Mouse (Mus musculus) megakaryocyte, embryonic 14.5 days (primary cell): ENCODE results near the gene Keap1. TPM values are rescaled to one million over a fixed set of nuclear protein-coding genes. Genes with fewer than 3 reads are reported as not detected.
"Not testable (repeated sequence)": the region's sequence is repeated elsewhere in the genome, so short reads cannot be mapped to it uniquely, and the experiment has no call there.

Experiments used
- H3K27me3 ChIP-seq: replicated peaks from 2 replicates; pipeline ENCODE3; 2012; ENCODE audit warnings: inconsistent platforms
- H3K36me3 ChIP-seq: replicated peaks from 2 replicates; pipeline ENCODE3; 2012; ENCODE audit warnings: low read length, inconsistent platforms, mixed read lengths
- H3K4me1 ChIP-seq: 2 replicates; pipeline ENCODE4 v1.6.1; 2012; ENCODE audit warnings: inconsistent platforms
- H3K4me3 ChIP-seq: replicated peaks from 2 replicates; pipeline ENCODE3; 2012; ENCODE audit warnings: moderate library complexity, mild to moderate bottlenecking, inconsistent platforms
- H3K9me3 ChIP-seq: 2 replicates; pipeline ENCODE4 v1.6.1; 2012; ENCODE audit warnings: inconsistent platforms
- FLI1 ChIP-seq: IDR thresholded peaks from 2 replicates; pipeline ENCODE4 v1.6.1; 2012; ENCODE audit warnings: low read length, inconsistent platforms, mixed read lengths
- GATA1 ChIP-seq: IDR thresholded peaks from 3 replicates; pipeline ENCODE4 v1.6.1; 2012; ENCODE audit warnings: mixed read lengths, low read length, inconsistent platforms, borderline replicate concordance
- polyA plus RNA-seq: library from polyadenylated mRNA; stranded (reverse); fragments of >175 nt; gene quantifications from 2 replicates; pipeline ENCODE4 v1.2.3, GENCODE M21; 2012; ENCODE audit warnings: low replicate concordance; ENCODE audit not compliant: insufficient read depth

Keap1 gene
- polyA plus RNA-seq, 1 experiment: 47.4 TPM

DNA sequence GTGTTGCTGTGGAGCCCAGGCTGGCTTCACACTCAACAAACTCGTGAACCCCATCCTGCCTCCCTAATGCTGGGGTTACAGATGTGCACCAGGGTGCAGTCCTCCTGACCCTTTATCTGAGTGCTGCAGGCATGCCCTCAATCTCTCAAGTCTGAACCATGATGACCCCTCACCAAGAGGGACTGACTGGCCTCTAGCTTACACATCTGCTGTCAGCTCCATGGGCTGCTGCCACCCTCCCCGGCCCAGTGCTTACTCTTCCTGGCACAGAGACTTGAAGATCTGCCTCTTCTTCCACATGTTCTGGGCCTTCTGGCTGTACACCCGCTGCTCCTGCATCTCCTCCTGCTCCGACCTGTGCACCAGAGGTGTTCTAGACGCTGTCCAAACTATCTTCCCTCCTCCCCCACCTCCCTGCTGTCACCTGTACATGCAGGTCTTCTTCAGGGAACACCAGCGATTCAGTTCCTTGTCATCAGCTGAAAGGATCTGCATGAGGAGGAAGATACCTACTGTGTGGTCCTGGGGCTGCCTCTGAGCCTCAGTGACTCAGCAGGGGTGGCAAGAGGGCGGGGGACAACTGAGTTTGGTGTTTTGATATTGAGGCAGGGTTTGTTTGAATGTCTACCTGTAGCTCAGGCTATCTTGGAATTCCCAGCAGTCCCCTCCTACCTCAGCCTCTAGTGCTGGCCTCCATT lies 36.0 kb upstream of the Keap1 start:
- Histone ChIP-seq H3K4me3 (peak overlapping the region; percentile 59), H3K36me3 (peaks cover 100% of the 10 kb centered on the region), H3K27me3 (no peaks in the 10 kb centered on the region), H3K4me1 (peaks cover 96% of the 10 kb centered on the region), H3K9me3 (no peaks in the 10 kb centered on the region)
- TF ChIP-seq GATA1: no peak
- TF ChIP-seq FLI1: no peak

DNA sequence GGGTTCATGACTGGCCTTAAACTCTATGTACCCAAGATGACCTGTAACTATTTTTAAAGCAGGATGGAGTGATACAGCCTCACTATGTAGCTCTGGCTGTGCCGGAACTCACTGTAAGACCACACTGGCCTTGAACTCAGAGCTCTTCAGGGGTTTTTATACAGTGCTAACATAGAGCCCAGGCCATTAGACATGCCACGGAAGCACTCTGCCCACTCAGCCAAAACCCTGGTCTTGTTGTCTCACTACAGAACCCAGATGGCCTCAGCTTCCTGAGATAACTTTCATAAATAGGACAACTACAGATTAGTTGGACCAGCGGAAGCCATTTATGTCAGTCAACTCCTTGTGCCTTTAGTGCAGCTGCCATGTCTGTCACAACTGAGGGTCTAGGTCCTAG lies 35.2 kb upstream of the Keap1 start:
- H3K9me3 ChIP-seq: no peaks in the 10 kb centered on the region
- H3K36me3 ChIP-seq: peaks cover 98% of the 10 kb centered on the region
- H3K27me3 ChIP-seq: no peaks in the 10 kb centered on the region
- TF ChIP-seq GATA1 (no peak), FLI1 (no peak)
- H3K4me3 ChIP-seq: peak overlapping the region; percentile 64
- peaks cover 93% of the 10 kb centered on the region for H3K4me1 ChIP-seq

DNA sequence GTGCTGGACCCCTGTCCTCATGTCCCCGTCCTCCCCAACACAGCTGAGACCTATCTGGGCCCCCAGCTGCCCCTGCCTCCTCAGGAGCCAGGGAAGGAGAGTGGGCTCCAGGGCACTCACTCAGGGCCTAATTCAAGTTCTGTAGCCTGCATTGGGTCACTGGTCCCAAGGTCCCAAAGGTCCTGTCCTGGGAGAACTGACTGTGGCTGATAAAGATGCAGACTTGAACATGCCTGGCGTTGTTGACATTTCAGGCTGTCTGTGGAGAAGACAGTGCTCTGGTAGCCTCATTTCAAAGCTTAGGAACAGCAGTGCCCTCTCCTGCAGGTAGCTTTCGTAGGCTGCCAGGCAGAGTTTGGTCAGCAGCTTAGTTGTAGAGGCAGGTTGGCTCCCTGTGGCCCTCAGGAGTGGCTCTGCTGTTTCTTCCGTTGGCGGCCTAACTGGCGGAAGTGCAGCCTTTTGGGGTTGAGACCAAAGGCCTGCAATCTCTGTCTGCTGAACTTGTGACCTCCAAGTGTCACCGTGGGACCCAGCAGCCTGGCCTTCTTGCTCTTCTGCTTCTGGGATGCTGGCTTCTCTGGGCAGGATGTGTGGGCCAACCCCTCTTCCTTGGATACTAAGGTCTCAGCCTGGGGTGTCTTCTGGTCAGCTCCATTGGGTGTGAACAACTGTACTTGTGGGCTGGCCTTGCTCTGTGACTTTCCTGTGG lies 34.5 kb upstream of the Keap1 start:
- no peaks in the 10 kb centered on the region for H3K9me3 ChIP-seq
- H3K36me3 ChIP-seq: peaks cover 98% of the 10 kb centered on the region
- H3K4me3 ChIP-seq: peak overlapping the region; percentile 15
- TF ChIP-seq FLI1 (no peak), GATA1 (no peak)
- H3K4me1 ChIP-seq: peaks cover 91% of the 10 kb centered on the region
- H3K27me3 ChIP-seq: no peaks in the 10 kb centered on the region

- peaks cover 92% of the 10 kb centered on the region for H3K4me1 ChIP-seq
- H3K9me3 ChIP-seq: no peaks in the 10 kb centered on the region
- H3K4me3 ChIP-seq: no peak overlapping the region
- TF ChIP-seq GATA1 (no peak), FLI1 (no peak)
- H3K27me3 ChIP-seq: no peaks in the 10 kb centered on the region
- peaks cover 99% of the 10 kb centered on the region for H3K36me3 ChIP-seq
Measured at GRCm38 (mm10) chr9:21273094-21273493, 33.9 kb upstream of the Keap1 start.

GRCm38 (mm10) chr9:21272391-21272790 lies 33.2 kb upstream of the Keap1 start:
- H3K9me3 ChIP-seq: no peaks in the 10 kb centered on the region
- TF ChIP-seq FLI1 (no peak), GATA1 (no peak)
- H3K4me1 ChIP-seq: peaks cover 90% of the 10 kb centered on the region
- H3K36me3 ChIP-seq: peaks cover 98% of the 10 kb centered on the region
- no peaks in the 10 kb centered on the region for H3K27me3 ChIP-seq
- H3K4me3 ChIP-seq: no peak overlapping the region

DNA sequence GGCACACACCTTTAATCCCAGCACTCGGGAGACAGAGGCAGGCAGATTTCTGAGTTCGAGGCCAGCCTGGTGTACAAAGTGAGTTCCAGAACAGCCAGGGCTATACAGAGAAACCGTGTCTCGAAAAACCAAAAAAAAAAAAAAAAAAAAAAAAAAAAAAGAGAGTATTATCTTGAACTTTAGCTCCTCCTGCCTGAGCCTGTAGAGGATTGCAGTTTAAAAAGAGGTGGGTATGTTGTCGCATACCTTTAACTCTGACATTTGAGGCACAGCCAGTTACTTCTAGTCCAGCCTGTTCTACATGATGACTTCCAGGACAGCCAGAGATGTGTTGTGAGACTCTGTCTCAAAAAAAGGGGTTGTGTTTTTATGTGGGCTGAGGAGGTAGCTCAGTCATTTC lies 30.4 kb upstream of the Keap1 start:
- not testable (repeated sequence) for H3K9me3 ChIP-seq, H3K27me3 ChIP-seq, H3K4me3 ChIP-seq
- H3K36me3 ChIP-seq: peaks cover 81% of the 10 kb centered on the region
- peaks cover 85% of the 10 kb centered on the region for H3K4me1 ChIP-seq

DNA sequence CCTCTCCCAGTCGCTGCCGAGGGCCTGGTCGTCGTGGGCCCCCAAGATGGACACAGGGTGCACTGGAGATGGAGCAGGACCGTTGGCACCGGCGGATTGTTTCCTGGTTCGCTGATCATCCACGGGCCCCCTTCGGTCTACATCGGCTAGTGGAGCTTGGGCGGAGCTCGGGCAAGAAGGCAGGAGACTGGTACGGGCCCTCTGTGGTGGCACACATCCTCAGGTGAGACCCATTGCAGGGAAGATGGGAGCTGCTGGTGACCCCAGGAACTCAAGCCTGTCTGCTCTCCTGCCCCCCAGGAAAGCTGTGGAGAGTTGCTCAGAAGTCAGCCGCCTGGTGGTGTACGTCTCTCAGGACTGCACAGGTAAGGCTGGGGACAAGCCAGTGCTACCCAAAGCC lies 29.1 kb upstream of the Keap1 start:
- H3K4me3 ChIP-seq: no peak overlapping the region
- peaks cover 81% of the 10 kb centered on the region for H3K4me1 ChIP-seq
- TF ChIP-seq GATA1 (no peak), FLI1 (no peak)
- no peaks in the 10 kb centered on the region for H3K27me3 ChIP-seq
- H3K9me3 ChIP-seq: no peaks in the 10 kb centered on the region
- peaks cover 68% of the 10 kb centered on the region for H3K36me3 ChIP-seq

DNA sequence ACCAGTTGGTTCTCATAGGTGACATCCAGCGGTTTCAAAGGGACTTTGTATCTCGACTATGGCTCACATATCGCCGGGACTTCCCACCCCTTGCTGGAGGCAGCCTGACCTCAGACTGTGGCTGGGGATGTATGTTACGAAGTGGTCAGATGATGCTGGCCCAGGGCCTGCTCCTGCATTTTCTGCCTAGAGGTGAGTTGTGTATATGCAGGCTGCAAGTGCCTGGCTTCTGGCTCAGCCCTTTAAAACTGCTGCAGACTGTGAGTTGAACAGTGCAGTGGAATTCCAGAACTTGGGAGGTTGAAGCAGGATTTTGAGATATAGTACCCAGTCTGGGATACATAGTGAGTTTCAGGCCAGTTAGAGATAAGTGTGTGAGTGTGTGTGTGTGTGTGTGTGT lies 27.7 kb upstream of the Keap1 start:
- no peaks in the 10 kb centered on the region for H3K27me3 ChIP-seq
- peaks cover 54% of the 10 kb centered on the region for H3K36me3 ChIP-seq
- peaks cover 69% of the 10 kb centered on the region for H3K4me1 ChIP-seq
- no peaks in the 10 kb centered on the region for H3K9me3 ChIP-seq
- TF ChIP-seq GATA1 (no peak), FLI1 (no peak)
- peak overlapping the region; percentile 98 for H3K4me3 ChIP-seq

DNA sequence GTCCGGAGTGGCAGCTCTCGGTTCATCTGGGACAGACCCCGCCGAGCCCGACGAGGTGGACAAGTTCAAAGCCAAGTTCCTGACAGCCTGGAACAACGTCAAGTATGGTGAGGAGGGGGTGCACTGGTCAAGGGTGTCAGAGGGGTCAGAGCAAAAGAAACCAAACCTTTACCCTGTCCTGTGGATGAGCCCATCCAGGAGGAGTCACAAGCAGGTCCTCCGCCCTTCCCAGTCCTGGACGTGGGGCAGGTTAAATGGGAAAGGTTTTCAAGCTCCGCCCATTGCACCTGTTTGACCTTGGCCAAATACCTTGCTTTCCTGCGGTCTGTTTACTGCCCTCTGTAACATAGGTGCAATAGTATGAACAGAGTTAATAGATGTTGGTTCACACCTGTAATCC lies 26.4 kb upstream of the Keap1 start:
- no peaks in the 10 kb centered on the region for H3K9me3 ChIP-seq
- TF ChIP-seq FLI1 (no peak), GATA1 (no peak)
- H3K4me3 ChIP-seq: peak overlapping the region; percentile 98
- peaks cover 64% of the 10 kb centered on the region for H3K4me1 ChIP-seq
- no peaks in the 10 kb centered on the region for H3K27me3 ChIP-seq
- H3K36me3 ChIP-seq: peaks cover 41% of the 10 kb centered on the region

DNA sequence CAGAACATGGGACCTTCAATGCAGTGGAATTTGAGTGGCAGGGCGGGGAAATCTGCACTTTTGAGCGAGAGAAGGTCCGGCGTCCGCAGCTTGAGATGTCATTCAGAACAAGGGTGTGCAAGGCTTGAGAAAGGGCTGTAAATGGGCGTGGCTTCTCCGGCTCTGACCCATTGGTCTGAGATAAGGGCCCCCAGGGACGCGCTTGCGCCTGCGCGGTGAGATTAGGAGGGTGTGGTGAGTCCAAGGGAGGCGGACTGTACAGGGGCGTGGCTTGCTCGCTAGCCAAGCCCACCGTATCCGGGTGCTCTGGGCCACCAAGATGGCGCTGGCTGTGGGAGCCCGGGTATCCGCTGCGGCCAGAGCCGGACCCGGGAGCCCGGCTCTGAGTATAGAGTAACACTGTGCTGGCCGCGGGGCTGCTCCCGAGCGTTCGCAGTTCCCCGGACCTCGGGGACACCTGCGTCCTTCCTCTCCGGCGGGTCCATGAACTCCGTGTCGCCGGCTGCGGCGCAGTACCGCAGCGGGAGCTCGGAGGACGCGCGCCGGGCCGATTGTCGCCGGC lies 25.9 kb upstream of the Keap1 start, which contains the start of gene Atg4d:
Atg4d (plus strand) TSS at position 294 of the 562 bp plus-strand sequence.
- H3K36me3 ChIP-seq: peaks cover 36% of the 10 kb centered on the region
- no peaks in the 10 kb centered on the region for H3K9me3 ChIP-seq
- TF ChIP-seq GATA1 (peak; percentile 79), FLI1 (no peak)
- H3K27me3 ChIP-seq: no peaks in the 10 kb centered on the region
- peak within 1 kb of the TSS; percentile 98 for H3K4me3 ChIP-seq
- peaks cover 64% of the 10 kb centered on the region for H3K4me1 ChIP-seq
